Mouse (Mus musculus): ENCODE measurements around the gene Fxyd7. TPM values are rescaled to one million over a fixed set of nuclear protein-coding genes. Genes with fewer than 3 reads are reported as not detected.

Gene Fxyd7
- polyA plus RNA-seq (2016; fragmentation: Nextera tagmentation; extraction: Ambion mirVana) = 64.5 and 79.5 TPM in 2 replicates

DNA sequence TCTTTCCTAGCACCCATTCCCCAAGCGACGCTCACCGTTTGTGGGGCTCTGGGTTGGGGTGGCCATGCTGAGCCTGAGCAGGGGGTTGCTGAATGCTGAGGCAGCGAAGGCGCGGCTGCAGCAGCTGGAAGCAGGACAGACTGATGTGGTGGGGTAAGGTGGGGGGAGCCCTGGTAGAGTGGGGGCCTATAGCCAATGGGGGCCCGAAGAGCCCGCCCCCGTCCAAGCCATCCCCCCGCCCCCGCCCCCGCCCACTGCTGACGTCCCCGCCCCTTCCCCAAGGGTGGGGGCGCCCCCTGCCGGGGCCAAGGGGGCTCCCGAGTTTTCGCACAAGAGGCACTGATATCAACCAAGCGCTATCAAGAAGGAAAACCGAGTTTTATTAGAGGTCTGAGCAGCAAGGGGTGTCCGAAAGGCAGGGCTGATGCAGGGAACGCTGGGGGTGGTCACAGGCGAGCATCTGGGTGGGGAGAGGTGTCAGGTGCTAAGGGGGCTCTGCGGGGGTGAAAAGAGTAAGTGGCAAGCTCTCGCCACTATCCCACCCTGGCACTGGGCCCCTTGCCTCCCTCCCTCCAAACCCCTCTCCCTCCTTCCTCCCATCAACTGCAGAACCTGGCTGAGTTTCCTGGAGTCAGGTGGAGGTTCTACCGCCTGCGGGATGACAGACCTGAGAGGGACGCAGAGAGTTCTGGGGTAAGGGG lies at the start of gene Fxyd7:
Gene Fxyd7, minus strand, starts transcription at position 147 of the 701 bp plus-strand sequence.
- peak within 1 kb of the TSS; percentile 44 for H3K9ac ChIP-seq
- H3K4me3 ChIP-seq = peak within 1 kb of the TSS; percentile 31
- H3K36me3 ChIP-seq = no peaks in the 10 kb centered on the region
- no peaks in the 10 kb centered on the region for H3K9me3 ChIP-seq
- H3K4me1 ChIP-seq = peaks cover 52% of the 10 kb centered on the region
- H3K4me2 ChIP-seq (replicated peaks) = peak within 1 kb of the TSS; percentile 58
- no peak within 1 kb of the TSS for H3K27ac ChIP-seq
- no peak; the same call in 1 of the 2 replicates for ATAC-seq (ENCODE audit: low FRiP score, low read depth)
- WGBS = 1% methylated on average over 27 of the region's 28 CpGs
- peaks cover 63% of the 10 kb centered on the region for H3K27me3 ChIP-seq (replicated peaks)

DNA sequence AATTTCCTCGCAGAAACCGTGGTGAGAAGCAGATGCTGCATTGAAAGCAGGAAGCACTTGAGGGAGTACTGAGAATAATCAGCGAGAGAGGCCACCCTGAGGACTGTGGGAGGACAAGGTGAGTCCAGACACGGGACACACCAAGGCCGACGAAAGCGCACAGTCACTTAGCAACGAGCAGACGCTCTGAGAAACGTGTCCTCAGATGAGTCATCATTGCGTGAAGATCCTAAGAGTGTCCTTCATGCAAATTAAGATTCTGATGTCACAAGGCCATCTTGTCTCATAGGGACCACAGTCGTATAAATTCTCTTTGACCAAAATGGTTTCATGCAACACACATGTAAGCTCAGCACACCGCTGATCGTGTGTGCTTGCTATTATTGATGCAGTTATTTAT lies 49.5 kb upstream of the Fxyd7 start:
- Histone ChIP-seq H3K27ac (no peak overlapping the region), H3K9me3 (no peaks in the 10 kb centered on the region), H3K27me3 (replicated peaks) (no peaks in the 10 kb centered on the region), H3K4me1 (no peaks in the 10 kb centered on the region), H3K4me2 (replicated peaks) (no peak overlapping the region), H3K4me3 (no peak overlapping the region), H3K9ac (no peak overlapping the region), H3K36me3 (no peaks in the 10 kb centered on the region)
- ATAC-seq (ENCODE audit: low FRiP score, low read depth) = no peak
- 87% methylated on average over 14 of the region's 14 CpGs for whole genome bisulfite sequencing

DNA sequence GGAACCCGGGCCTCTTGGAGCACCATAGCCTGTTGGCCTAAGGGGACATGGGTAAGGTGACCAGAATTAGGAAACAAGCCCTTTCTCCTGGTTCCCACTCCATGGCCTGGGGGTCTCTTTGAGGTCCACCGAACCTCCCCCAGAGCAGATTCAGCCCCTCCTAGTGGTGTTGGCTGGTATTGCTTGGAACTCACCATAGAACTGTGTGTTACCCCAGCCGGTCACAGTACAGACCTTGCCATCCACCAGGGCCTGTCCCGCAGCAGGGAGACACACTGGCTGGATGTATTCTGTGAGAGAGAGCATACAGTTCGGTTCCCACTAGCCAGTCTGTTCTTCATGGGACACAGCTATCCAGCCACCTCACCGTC lies 48.3 kb upstream of the Fxyd7 start:
- Histone ChIP-seq H3K4me1 (no peaks in the 10 kb centered on the region), H3K27ac (no peak overlapping the region), H3K36me3 (no peaks in the 10 kb centered on the region), H3K27me3 (replicated peaks) (no peaks in the 10 kb centered on the region), H3K9ac (no peak overlapping the region), H3K9me3 (no peaks in the 10 kb centered on the region), H3K4me2 (replicated peaks) (no peak overlapping the region), H3K4me3 (no peak overlapping the region)
- WGBS = 91% methylated on average over 6 of the region's 6 CpGs
- ATAC-seq (ENCODE audit: low FRiP score, low read depth) = no peak

DNA sequence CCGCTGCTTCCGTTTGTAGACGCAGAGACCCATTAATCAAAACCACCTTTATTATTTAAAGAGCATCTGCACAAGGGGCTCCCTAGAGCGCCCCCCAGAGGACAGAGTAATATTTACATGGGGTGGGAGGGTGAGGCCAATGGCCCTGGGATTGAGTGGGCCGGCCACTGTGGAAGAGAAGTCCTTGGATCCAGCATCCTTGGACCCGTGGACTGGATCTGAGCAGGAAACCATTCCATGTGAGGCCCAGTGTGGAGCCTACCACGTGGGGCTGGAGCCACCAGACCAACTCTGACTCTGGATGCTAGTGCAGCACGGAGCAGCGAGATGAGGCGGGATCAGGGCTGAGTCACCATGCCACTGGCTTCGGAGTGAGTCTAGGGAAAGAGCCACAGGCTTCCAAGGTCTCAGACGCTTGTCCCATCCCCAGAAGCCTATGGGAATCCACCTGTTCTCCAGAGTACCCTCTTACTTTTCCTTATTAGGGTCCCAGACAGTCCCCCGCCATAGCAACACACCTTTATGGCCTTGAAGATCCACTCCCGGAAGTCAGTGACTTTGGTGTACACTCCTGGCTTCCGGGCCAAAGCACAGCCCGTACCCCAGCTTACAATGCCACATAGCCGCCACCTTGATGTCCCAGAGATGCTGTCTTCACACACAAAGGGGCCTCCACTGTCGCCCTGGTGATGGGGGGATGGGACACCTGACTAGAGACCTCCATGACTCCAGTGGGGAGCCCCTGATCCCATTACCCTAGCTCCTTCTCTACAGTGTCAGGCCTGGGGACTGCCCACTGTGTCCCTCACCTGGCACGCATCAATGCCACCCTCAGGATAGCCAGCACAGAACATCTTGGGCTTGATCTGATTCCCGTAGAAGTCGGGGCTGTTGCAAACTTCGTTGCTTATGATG lies 47.7 kb upstream of the Fxyd7 start:
- no peak overlapping the region for H3K4me2 ChIP-seq (replicated peaks)
- 77% methylated on average over 22 of the region's 22 CpGs for WGBS
- no peaks in the 10 kb centered on the region for H3K27me3 ChIP-seq (replicated peaks)
- ATAC-seq (ENCODE audit: low FRiP score, low read depth) = no peak
- H3K4me3 ChIP-seq = no peak overlapping the region
- no peak overlapping the region for H3K27ac ChIP-seq
- H3K4me1 ChIP-seq = no peaks in the 10 kb centered on the region
- no peaks in the 10 kb centered on the region for H3K36me3 ChIP-seq
- H3K9ac ChIP-seq = no peak overlapping the region
- no peaks in the 10 kb centered on the region for H3K9me3 ChIP-seq

DNA sequence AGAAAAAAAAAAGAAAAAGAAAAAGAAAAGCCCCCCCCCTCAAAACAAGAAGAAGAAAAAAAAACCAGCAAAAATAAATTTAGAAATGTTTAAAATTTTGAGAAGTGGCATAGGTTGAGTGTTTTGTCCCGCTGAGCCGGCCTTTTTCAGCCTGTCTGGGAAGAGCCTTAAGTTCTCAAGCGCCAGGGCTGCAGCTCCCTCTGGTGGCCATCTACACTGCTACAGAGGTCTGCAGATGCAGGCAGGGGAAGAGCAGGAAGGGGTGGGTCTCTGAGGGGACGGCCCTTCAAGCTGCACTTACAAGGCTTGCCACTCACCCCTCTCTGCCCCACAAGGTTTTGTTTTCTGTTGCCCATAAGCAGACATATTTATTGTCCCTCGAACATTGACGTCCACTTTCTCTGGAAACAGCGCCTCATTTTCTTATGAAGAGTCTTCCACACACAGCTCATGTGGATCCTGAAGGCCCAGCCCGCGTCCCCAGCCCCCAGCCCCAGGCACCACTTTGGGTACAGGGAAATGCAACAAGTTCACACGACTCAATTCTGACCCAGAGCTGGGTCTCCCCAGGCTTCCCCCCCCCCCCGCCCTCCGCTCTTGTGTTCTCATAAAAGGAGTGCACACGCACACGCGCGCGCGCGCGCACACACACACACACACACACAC lies 46.4 kb upstream of the Fxyd7 start:
- H3K9me3 ChIP-seq = no peaks in the 10 kb centered on the region
- peak overlapping the region; percentile 36 for H3K4me2 ChIP-seq (replicated peaks)
- no peak overlapping the region for H3K27ac ChIP-seq
- 49% methylated on average over 20 of the region's 20 CpGs for WGBS
- no peaks in the 10 kb centered on the region for H3K4me1 ChIP-seq
- ATAC-seq (ENCODE audit: low FRiP score, low read depth) = peak; percentile 85
- H3K9ac ChIP-seq = no peak overlapping the region
- H3K4me3 ChIP-seq = no peak overlapping the region
- no peaks in the 10 kb centered on the region for H3K27me3 ChIP-seq (replicated peaks)
- H3K36me3 ChIP-seq = no peaks in the 10 kb centered on the region

DNA sequence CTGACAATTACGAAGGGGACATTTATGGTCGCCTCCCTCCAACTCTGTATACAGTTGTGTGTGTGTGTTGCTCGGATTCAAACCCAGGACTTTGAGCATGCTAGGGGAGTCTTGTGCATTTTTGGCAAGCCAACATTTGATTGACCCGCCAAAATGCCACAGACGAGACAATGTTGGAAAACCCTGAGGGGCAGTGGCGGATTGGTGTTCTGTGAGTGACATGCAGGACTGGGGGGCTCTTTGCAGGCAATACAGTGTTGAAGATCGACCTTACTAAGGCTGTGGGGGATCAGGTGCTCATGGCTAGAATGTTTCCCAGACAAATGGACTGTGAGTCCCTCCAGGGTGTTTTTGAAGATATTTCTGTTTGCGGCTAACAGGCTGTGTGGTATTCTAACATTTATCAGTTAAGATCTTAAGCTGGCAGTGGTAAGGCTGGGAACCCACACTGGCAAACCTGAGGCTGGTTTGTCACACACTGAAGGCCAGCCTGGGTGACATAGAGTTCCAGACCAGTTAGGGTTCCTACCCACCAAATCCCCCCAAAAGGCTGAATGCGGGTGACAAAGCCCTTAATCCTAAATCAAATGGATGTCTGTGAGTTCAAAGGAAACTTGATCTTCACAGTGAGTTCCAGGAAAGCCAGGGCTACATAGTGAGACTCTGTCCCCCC lies 45.8 kb upstream of the Fxyd7 start:
- WGBS = 72% methylated on average over 9 of the region's 9 CpGs
- Histone ChIP-seq H3K9ac (no peak overlapping the region), H3K4me3 (no peak overlapping the region), H3K4me2 (replicated peaks) (no peak overlapping the region), H3K9me3 (no peaks in the 10 kb centered on the region), H3K27me3 (replicated peaks) (no peaks in the 10 kb centered on the region), H3K27ac (no peak overlapping the region), H3K36me3 (no peaks in the 10 kb centered on the region), H3K4me1 (no peaks in the 10 kb centered on the region)
- no peak for ATAC-seq (ENCODE audit: low FRiP score, low read depth)

DNA sequence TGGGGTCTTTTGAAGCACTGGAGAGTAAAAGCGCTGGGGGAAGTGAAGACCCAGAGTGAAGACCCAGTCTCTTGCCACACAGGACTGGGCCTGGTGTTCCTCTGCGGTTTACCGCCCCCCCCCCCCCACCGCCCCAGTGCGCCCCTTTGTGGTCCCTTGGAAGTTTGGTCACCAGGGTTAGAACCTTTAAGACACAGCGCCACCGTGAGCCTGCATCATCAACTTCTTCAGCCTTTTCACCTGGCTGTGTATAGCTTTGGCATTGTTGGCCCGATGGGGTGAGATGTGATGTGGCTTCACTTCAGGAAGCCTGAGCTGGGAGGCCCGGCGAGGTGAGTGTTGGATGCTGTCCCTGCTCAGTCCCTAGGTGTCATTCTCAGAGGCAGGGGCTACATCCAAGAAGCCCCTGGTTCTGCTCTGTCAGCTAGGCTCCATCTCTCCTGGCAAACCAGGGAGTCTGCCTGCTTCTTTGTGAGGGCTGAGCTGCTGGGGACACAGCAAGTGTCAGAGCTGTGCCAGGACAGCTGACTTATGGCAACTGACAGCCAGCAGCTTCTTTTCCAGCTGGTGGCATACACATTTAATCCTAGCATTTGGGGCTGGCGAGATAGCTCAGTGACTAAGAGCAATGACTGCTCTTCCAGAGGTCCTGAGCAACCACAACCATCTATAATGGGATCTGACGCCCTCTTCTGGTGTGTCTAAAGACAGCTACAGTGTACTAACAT lies 43.7 kb upstream of the Fxyd7 start:
- Histone ChIP-seq H3K4me2 (replicated peaks) (no peak overlapping the region), H3K27ac (no peak overlapping the region), H3K36me3 (no peaks in the 10 kb centered on the region), H3K4me1 (no peaks in the 10 kb centered on the region), H3K27me3 (replicated peaks) (no peaks in the 10 kb centered on the region), H3K9me3 (no peaks in the 10 kb centered on the region), H3K4me3 (no peak overlapping the region), H3K9ac (no peak overlapping the region)
- whole genome bisulfite sequencing = 26% methylated on average over 12 of the region's 12 CpGs
- no peak for ATAC-seq (ENCODE audit: low FRiP score, low read depth)

DNA sequence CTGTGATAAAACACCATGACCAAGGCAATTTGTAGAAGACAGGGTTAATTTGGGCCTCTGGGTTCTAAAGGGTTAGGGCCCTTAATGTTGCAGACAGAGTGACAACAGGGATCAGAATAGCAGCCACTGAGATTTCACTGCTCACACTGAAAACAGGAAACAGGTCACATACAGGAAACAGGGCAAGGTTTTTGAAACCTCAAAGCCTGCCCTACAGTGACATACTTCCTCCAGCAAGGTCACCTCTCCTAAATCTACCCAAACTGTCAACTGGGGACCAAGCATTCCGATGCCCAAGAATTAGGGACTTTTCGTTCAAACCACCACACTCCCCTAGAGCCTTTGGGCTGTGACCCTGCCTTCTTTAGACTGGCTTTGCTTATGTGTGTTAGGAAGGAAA lies 38.5 kb upstream of the Fxyd7 start:
- no peak for ATAC-seq (ENCODE audit: low FRiP score, low read depth)
- 91% methylated on average over 2 of the region's 2 CpGs for WGBS
- no peak overlapping the region for H3K9ac ChIP-seq
- H3K4me2 ChIP-seq (replicated peaks) = no peak overlapping the region
- 0 out of 2 replicates have a peak, but pooled peaks cover 4% of the 10 kb centered on the region for H3K9me3 ChIP-seq
- no peaks in the 10 kb centered on the region for H3K4me1 ChIP-seq
- no peaks in the 10 kb centered on the region for H3K36me3 ChIP-seq
- no peaks in the 10 kb centered on the region for H3K27me3 ChIP-seq (replicated peaks)
- H3K27ac ChIP-seq = no peak overlapping the region
- no peak overlapping the region for H3K4me3 ChIP-seq

DNA sequence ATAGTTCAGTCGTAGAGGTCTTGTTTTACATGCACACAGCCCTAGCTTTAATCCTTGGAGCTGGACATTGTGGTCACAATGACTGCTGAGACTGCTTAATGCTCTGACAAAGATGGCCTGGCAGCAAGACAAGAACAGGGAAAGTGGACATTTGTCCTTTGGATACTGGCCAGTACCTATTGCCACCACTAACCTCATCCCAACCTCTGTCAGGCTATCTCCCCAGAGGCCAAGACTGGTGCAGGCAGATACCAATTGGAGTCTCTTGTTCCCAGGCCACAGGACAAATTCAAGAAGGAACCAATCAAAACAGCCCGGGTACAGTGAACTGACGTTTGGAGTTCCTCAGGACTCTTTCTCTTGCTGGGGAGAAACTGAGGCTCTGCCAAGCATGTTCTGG lies 36.9 kb upstream of the Fxyd7 start:
- no peak overlapping the region for H3K4me3 ChIP-seq
- no peak overlapping the region for H3K4me2 ChIP-seq (replicated peaks)
- H3K9ac ChIP-seq = no peak overlapping the region
- H3K36me3 ChIP-seq = no peaks in the 10 kb centered on the region
- 80% methylated on average over 3 of the region's 3 CpGs for WGBS
- H3K9me3 ChIP-seq = 0 out of 2 replicates have a peak, but pooled peaks cover 4% of the 10 kb centered on the region
- H3K27ac ChIP-seq = no peak overlapping the region
- no peak for ATAC-seq (ENCODE audit: low FRiP score, low read depth)
- 0 out of 2 replicates have a peak, but pooled peaks cover under 1% of the 10 kb centered on the region for H3K4me1 ChIP-seq
- H3K27me3 ChIP-seq (replicated peaks) = no peaks in the 10 kb centered on the region

DNA sequence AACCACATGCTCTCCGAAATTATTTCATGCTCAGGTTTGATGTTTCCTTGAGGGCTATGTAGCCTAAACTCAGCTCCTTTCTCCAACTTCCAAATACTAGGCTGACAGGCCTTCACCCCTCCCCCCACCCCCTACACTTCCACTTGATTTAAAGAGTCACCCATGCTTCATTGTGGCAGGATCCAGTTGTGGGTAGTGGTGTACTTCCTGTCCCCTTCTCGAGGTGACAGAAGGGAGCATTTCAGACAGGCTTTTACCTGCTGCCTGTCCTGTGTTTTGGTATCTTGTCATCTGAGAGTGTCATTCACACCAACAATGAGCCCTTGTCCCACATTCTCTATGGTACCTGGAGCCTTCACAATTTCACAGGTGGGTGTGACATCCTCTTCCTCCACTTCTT lies 36.0 kb upstream of the Fxyd7 start:
- no peak for ATAC-seq (ENCODE audit: low FRiP score, low read depth)
- Histone ChIP-seq H3K4me1 (peaks cover 7% of the 10 kb centered on the region; the same call in 1 of the 2 replicates), H3K27me3 (replicated peaks) (no peaks in the 10 kb centered on the region), H3K27ac (no peak overlapping the region), H3K36me3 (no peaks in the 10 kb centered on the region), H3K4me3 (no peak overlapping the region), H3K9me3 (0 out of 2 replicates have a peak, but pooled peaks cover 4% of the 10 kb centered on the region), H3K9ac (no peak overlapping the region), H3K4me2 (replicated peaks) (no peak overlapping the region)
- 68% methylated on average over 2 of the region's 2 CpGs for WGBS

DNA sequence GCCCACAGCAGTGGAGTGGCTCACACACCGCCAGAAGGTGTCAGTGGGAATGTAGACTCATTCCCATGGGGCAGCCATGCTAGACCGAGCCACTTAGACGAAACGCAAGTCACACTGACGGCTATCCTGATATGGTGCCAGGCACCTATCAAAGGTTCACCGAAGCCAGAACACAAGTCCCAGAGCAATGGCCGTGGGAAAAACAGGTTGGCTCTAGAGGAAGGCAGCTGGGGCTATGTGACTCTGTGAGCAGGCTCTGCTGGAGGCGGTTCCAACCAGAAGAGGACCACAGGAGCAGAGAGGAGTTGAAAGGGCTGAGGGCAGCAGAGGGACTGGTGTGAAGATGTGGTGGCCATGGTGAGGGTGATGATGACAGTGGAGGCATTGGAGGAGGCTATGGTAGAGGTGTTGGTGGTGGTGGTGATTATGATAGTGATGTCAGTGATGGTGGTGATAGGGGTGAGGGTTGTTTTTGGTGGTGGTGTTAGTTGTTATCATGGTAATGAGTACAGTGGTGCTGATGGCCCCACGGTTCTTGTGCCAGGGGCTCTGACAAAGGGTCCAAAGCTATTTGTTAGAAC lies 35.0 kb upstream of the Fxyd7 start:
- H3K4me2 ChIP-seq (replicated peaks) = no peak overlapping the region
- WGBS = 89% methylated on average over 9 of the region's 9 CpGs

More for the DNA sequence above, 35.0 kb upstream of the Fxyd7 start:
- no peak overlapping the region for H3K27ac ChIP-seq
- H3K36me3 ChIP-seq = no peaks in the 10 kb centered on the region
- ATAC-seq (ENCODE audit: low FRiP score, low read depth) = no peak
- 0 out of 2 replicates have a peak, but pooled peaks cover 4% of the 10 kb centered on the region for H3K9me3 ChIP-seq
- H3K27me3 ChIP-seq (replicated peaks) = no peaks in the 10 kb centered on the region
- H3K4me3 ChIP-seq = no peak overlapping the region
- no peak overlapping the region for H3K9ac ChIP-seq
- peaks cover 7% of the 10 kb centered on the region; the same call in 1 of the 2 replicates for H3K4me1 ChIP-seq

Data from neural tube, embryonic 12.5 days (tissue).